Mouse (Mus musculus) forebrain, embryonic 13.5 days (tissue): ENCODE data around the gene Klhl21. TPM values are rescaled to one million over a fixed set of nuclear protein-coding genes. Genes with fewer than 3 reads are reported as not detected.
"Not testable (repeated sequence)": the region's sequence is repeated elsewhere in the genome, so short reads cannot be mapped to it uniquely, and the experiment has no call there.

ENCODE experiments used
- ATAC-seq: fragments of 200-750 bp; cut with Nextera tagmentation; 2 replicates; pipeline ENCODE4 v1.8.0; 2017
- H3K27ac ChIP-seq: fragments of 300-500 bp; sonication (generic); 2 replicates; pipeline ENCODE4 v1.5.1; 2015; ENCODE audit warnings: inconsistent platforms, mild to moderate bottlenecking, moderate library complexity
- H3K27me3 ChIP-seq: fragments of 300-500 bp; sonication (generic); 2 replicates; pipeline ENCODE4 v1.6.1; 2015; ENCODE audit warnings: mild to moderate bottlenecking, inconsistent platforms
- H3K36me3 ChIP-seq: fragments of 300-500 bp; sonication (generic); 2 replicates; pipeline ENCODE4 v1.6.1; 2015; ENCODE audit warnings: mild to moderate bottlenecking, inconsistent platforms; ENCODE audit not compliant: poor library complexity, severe bottlenecking
- H3K4me1 ChIP-seq: fragments of 300-500 bp; sonication (generic); 2 replicates; pipeline ENCODE4 v1.6.1; 2015; ENCODE audit warnings: inconsistent platforms
- H3K4me2 ChIP-seq: fragments of 300-500 bp; sonication (generic); 2 replicates; pipeline ENCODE4 v1.6.1; 2015; ENCODE audit warnings: inconsistent platforms, mild to moderate bottlenecking, moderate library complexity
- H3K4me3 ChIP-seq: fragments of 300-500 bp; sonication (generic); 2 replicates; pipeline ENCODE4 v1.5.1; 2015; ENCODE audit warnings: mild to moderate bottlenecking, inconsistent platforms
- H3K9ac ChIP-seq: fragments of 300-500 bp; sonication (generic); 2 replicates; pipeline ENCODE4 v1.6.1; 2015; ENCODE audit warnings: mild to moderate bottlenecking, inconsistent platforms
- H3K9me3 ChIP-seq: fragments of 300-500 bp; sonication (generic); replicated peaks from 2 replicates; pipeline ENCODE4 v1.6.1; 2016; ENCODE audit warnings: inconsistent platforms
- WGBS: fragments of 180-500 bp; shearing (Covaris S2); methylation state at CpG from one replicate; pipeline ENCODE4 v1.1.7; 2015; 5-methylcytosine and 5-hydroxymethylcytosine counted together
- polyA plus RNA-seq: library from polyadenylated mRNA; unstranded; fragments of >200 nt; fragmentation: Nextera tagmentation; extraction: Ambion mirVana; gene quantifications from 2 replicates; pipeline ENCODE4 v1.2.1, GENCODE M21; 2015

The Klhl21 gene
- polyA plus RNA-seq, 1 experiment from 2014 or later = 3.0 TPM

DNA sequence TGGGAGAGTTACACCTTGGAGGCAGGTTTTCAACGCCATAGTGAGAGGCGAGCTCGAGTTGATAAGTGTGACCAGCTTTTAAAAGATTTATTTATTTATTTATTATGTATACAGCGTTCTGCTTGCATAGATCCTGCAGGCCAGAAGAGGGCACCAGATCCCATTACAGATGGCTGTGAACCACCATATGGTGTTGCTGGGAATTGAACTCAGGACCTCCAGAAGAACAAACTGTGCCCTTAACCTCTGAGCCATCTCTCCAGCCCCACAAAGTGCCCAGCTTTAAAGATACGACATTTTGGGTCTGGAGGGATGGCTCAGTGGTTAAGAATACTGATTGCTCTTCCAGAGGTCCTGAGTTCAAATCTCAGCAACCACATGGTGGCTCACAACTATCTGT is 20.5 kb downstream of the Klhl21 start:
- H3K4me1 ChIP-seq = peaks cover 47% of the 10 kb centered on the region

DNA sequence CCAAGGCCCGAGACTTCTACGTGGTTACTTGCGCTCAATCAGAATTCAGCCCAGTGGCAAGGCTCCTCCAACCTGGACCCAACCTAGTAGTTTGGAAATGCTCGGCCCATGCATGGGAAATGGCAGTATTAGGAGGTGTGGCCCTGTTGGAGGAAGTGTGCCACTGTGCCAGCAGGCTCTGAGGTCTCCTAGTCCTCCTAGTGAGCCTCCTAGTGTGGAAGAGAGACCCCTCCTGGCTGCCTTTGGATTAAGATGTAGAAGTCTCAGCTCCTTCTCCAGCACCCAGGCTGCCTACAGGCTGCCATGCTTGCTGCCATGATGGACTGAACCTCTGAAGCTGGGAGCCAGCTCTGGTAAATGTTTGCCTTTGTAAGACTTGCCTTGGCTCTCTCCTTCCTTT is 21.4 kb downstream of the Klhl21 start:
- Histone ChIP-seq H3K9me3 (no peaks in the 10 kb centered on the region), H3K27me3 (0 out of 2 replicates have a peak, but pooled peaks cover 5% of the 10 kb centered on the region), H3K4me2 (no peak overlapping the region), H3K4me3 (no peak overlapping the region), H3K36me3 (no peaks in the 10 kb centered on the region), H3K9ac (no peak overlapping the region), H3K4me1 (peaks cover 38% of the 10 kb centered on the region), H3K27ac (no peak overlapping the region)
- WGBS = 59% methylated on average over 4 of the region's 4 CpGs
- no peak for ATAC-seq

More for the DNA sequence above, 20.5 kb downstream of the Klhl21 start:
- Histone ChIP-seq H3K9me3 (no peaks in the 10 kb centered on the region), H3K4me2 (peak overlapping the region; percentile 97; the same call in 1 of the 2 replicates), H3K27me3 (0 out of 2 replicates have a peak, but pooled peaks cover 5% of the 10 kb centered on the region), H3K27ac (no peak overlapping the region), H3K9ac (no peak overlapping the region), H3K4me3 (no peak overlapping the region), H3K36me3 (peaks cover 6% of the 10 kb centered on the region; the same call in 1 of the 2 replicates)
- 47% methylated on average over 5 of the region's 5 CpGs for WGBS
- no peak for ATAC-seq

DNA sequence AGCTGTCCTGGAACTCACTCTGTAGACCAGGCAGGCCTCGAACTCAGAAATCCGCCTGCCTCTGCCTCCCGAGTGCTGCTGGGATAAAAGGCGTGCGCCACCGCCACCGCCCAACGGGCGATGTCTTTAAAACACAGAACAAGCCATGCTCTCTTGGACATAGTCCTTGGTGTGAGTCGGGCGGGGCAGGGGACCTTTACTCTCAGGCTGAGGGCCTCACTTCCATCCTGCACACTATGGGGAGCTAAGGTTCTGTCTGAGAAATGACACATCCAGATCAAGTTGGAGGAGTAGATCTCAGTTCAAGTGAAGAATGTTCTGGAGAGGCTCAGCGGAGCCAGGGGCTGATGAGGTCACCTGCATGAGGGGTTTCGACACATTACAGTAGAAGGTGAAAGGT is 24.3 kb downstream of the Klhl21 start:
- H3K4me2 ChIP-seq = no peak overlapping the region
- WGBS = 88% methylated on average over 13 of the region's 13 CpGs
- no peak for ATAC-seq

DNA sequence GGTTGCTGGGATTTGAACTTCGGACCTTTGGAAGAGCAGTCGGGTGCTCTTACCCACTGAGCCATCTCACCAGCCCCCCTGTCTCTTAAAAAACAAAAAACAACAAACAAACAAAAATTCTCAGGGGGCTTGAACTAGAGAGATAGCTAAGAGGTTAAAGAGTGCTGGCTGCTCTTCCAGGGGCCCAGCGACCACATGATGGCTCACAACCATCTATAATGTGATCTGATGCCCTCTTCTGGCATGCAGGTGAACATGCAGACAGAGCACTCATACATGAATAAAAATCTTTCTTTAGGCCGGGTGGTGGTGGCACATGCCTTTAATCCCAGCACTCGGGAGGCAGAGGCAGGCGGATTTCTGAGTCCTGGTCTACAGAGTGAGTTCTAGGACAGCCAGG is 27.9 kb downstream of the Klhl21 start:
- H3K4me1 ChIP-seq = peaks cover 11% of the 10 kb centered on the region
- not testable (repeated sequence) for H3K27me3 ChIP-seq, H3K4me3 ChIP-seq, H3K36me3 ChIP-seq, H3K4me2 ChIP-seq, H3K9me3 ChIP-seq, H3K27ac ChIP-seq, H3K9ac ChIP-seq, ATAC-seq
- WGBS = 87% methylated on average over 6 of the region's 6 CpGs

More for the DNA sequence above, 24.3 kb downstream of the Klhl21 start:
- Histone ChIP-seq H3K9ac (no peak overlapping the region), H3K4me1 (peaks cover 16% of the 10 kb centered on the region), H3K9me3 (no peaks in the 10 kb centered on the region), H3K27me3 (0 out of 2 replicates have a peak, but pooled peaks cover 5% of the 10 kb centered on the region), H3K27ac (no peak overlapping the region), H3K36me3 (no peaks in the 10 kb centered on the region), H3K4me3 (no peak overlapping the region)

DNA sequence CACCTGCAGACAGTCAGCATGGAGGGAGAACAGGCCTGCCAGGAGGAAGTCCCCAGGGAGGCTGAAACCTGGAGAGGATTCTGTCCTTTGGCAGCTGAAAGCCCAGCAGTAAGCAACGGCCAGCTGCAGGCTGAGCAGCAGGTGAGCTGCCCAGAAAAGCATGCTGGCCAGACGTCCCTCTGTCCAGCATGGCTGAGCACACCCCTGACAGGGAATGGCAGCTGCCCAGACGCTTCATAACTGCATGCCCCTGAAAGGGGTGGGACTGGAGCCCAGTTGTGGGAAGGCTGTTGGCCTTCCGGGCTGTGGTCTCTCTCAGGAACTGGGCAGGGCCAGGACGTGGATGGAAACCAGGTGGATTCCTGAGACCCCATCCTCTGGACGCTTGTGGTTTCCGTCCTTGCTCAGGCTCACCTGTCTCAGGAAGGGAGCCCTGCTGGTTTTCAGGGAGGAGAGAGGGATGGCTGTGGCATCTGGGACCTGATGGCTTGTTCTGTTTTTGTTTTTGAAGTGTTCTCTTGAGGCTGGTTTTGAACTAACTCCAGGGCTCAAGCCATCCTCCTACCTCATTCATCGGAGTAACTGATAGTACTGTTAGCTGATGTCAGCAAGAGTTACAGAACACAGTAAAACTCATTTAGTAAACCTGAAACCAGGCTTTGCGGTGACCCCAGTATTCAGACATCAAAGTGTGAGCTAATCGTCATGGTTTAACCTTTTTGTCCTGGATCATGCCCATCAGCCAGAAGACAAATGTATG is 29.8 kb downstream of the Klhl21 start, which contains the start of gene Tas1r1:
Gene Tas1r1, minus strand, starts transcription at position 344 of the 760 bp plus-strand sequence.
- no peak within 1 kb of the TSS for H3K27ac ChIP-seq
- ATAC-seq = peak; percentile 17; the same call in 1 of the 2 replicates
- 49% methylated on average over 10 of the region's 10 CpGs for WGBS
- H3K36me3 ChIP-seq = peaks cover 25% of the 10 kb centered on the region
- H3K27me3 ChIP-seq = no peaks in the 10 kb centered on the region
- peak within 1 kb of the TSS; percentile 93 for H3K4me2 ChIP-seq
- peaks cover 11% of the 10 kb centered on the region for H3K4me1 ChIP-seq
- H3K4me3 ChIP-seq = peak within 1 kb of the TSS; percentile 100
- peak within 1 kb of the TSS; percentile 85 for H3K9ac ChIP-seq
- H3K9me3 ChIP-seq = no peaks in the 10 kb centered on the region

DNA sequence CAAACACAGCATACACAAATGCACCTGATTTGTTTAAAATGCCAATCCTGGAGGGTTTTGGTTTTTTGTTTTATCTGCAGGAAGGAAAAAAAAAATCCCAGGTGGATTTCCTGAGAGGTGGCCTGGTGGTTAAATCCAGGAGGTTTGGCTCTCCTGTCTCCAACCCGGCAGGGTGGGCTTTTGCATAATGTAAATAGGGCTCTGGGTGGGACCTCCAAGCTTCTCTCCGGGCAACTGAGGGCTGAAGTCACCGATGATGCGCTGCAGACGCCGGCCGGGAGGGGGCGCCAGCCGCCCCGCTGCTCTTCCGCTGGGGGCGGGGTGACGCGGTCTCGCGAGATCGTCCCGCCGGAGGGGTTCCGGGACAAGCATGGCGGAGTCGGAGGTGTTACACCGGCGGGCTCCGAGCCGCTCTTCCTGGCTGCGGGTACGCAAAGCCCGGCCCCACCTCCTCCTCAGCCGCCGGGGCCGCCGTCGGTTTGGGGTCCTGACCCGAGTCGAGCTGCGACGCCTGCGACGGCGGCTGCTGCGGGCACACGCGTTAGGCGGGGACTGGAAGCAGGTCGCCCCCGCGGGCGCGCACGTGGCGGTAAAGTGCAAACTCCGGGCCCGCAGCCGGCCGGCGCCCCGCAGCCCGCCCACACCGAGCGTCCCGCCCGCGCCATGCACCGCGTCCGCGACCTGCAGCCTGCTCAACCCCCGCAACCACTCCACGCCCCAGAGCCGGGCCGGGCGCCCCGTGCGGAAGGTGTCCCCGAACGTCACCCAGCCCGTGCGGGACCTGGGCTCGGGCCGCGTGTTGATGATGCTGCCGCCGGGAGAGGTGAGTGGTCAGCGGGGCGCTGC is 30.6 kb downstream of the Klhl21 start, which contains the start of gene Nol9:
Gene Nol9, plus strand, starts transcription at position 337 of the 846 bp plus-strand sequence.
- Histone ChIP-seq H3K27me3 (no peaks in the 10 kb centered on the region), H3K4me2 (peak within 1 kb of the TSS; percentile 93), H3K36me3 (peaks cover 33% of the 10 kb centered on the region), H3K9me3 (no peaks in the 10 kb centered on the region), H3K4me3 (peak within 1 kb of the TSS; percentile 100), H3K4me1 (peaks cover 11% of the 10 kb centered on the region), H3K9ac (peak within 1 kb of the TSS; percentile 85), H3K27ac (no peak within 1 kb of the TSS)
- under 1% methylated on average over 74 of the region's 86 CpGs for WGBS
- peak; percentile 94 for ATAC-seq

DNA sequence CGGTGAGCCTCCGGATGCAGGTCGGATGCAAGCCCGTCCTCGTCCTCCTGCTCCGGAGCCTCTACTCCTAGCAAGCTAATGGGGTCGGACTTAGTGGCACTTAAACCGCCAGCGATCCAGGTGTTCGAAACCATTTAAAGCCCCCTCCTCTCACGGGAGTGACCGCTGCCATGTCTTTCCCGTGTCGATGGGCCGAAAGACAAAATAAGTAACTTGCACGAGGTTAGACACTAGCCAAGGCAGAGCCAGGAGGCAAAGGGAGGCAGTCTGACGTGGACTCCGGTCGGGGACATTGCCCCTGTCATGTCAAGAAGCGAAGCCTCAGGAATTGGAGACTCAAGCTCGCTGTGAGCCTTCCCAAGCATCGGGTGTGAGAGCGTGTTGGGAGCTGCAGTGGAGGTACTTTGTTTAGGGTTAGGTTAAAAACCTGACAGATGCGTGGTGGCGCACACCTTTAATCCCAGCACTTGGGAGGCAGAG is 31.3 kb downstream of the Klhl21 start:
- 0 out of 2 replicates have a peak, but pooled peaks have one; percentile 5 for ATAC-seq
- peak overlapping the region; percentile 85 for H3K9ac ChIP-seq

DNA sequence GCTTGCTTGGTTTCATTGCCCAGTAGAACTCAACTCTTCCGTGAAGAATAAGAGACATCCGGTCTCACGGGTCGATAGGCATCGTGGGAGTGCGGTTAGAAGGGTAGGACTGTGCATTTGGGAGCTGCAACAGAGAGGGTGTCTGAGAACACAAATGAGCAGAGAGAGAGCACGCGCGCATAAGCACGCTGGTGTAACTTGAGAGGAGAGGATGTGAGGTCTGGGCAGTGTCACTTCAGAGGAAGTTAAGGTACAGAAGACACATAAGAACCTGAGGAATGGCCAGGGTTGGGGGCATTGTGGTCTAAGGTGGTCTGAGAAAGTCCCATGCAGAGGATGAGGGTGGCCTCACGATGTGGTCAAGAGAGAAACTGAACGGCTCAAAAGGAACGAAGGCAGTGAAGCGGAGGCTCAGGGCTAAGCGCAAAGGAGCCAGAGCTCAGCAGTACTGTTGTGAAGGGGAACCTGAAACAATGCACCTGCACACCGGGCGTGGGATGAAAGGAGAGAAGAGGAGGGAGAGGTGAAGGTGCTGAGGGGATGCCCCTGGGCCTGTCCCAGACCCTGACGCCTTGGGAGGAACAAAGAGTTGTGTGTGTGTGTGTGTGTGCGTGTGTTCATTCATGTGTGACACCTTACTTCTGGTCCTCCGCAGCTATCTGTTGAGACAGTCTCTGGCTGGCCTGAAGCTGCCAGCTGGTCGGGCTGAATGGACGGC is 33.5 kb downstream of the Klhl21 start:
- H3K27ac ChIP-seq = no peak overlapping the region
- no peaks in the 10 kb centered on the region for H3K9me3 ChIP-seq
- H3K4me3 ChIP-seq = no peak overlapping the region
- H3K27me3 ChIP-seq = no peaks in the 10 kb centered on the region
- no peak overlapping the region for H3K9ac ChIP-seq
- H3K4me2 ChIP-seq = no peak overlapping the region
- 96% methylated on average over 22 of the region's 22 CpGs for WGBS
- H3K36me3 ChIP-seq = peaks cover 62% of the 10 kb centered on the region
- peaks cover 11% of the 10 kb centered on the region for H3K4me1 ChIP-seq
- ATAC-seq = no peak

More for the DNA sequence above, 31.3 kb downstream of the Klhl21 start:
- Histone ChIP-seq H3K27me3 (no peaks in the 10 kb centered on the region), H3K27ac (no peak overlapping the region), H3K4me3 (peak overlapping the region; percentile 100), H3K9me3 (no peaks in the 10 kb centered on the region), H3K4me1 (peaks cover 11% of the 10 kb centered on the region), H3K4me2 (peak overlapping the region; percentile 93), H3K36me3 (peaks cover 40% of the 10 kb centered on the region)
- 5% methylated on average over 25 of the region's 25 CpGs for WGBS

DNA sequence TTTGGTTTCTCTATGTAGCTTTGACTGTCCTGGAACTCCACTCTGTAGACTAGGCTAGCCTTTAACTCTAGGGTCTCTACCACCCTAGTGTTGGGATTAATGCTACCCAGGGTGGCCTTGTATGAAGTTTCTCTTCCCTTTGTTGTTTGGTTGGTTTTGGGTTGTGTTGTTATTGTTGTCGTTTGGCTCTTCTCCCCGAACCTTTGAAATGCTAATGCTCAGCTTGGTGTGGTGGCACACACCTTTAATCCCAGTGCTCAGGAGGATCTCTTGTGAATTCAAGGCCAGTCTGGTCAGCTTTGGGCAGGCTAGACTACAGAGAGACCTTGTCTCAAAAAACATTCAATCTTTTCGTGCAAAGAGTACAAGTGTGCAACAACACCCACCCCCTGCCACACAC is 34.6 kb downstream of the Klhl21 start:
- no peaks in the 10 kb centered on the region for H3K27me3 ChIP-seq
- H3K4me3 ChIP-seq = no peak overlapping the region
- WGBS = 84% methylated on average over 3 of the region's 3 CpGs
- peaks cover 11% of the 10 kb centered on the region for H3K4me1 ChIP-seq
- no peak overlapping the region for H3K9ac ChIP-seq
- no peak overlapping the region for H3K27ac ChIP-seq
- H3K36me3 ChIP-seq = peaks cover 73% of the 10 kb centered on the region
- no peaks in the 10 kb centered on the region for H3K9me3 ChIP-seq
- no peak overlapping the region for H3K4me2 ChIP-seq
- no peak for ATAC-seq

DNA sequence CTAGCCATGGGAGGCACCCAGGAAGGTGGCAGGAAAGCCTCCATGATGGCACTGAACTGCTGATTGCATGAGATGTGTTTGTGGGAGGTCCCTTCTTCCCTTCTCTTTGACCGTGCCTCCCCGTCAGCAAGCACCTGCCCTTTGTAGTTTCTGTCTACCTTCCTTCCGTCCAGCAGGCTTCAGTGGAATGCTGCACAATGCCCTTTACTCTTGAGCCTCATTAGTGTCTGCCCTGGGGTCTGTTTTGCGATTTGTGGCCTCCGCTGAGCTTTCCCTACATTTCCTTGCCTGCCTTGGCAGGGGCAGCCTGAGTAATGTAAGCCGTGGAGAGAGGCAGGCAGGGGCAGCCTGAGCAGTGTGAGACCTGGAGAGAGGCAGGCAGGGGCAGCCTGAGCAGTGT is 36.0 kb downstream of the Klhl21 start:
- peaks cover 85% of the 10 kb centered on the region for H3K36me3 ChIP-seq

DNA sequence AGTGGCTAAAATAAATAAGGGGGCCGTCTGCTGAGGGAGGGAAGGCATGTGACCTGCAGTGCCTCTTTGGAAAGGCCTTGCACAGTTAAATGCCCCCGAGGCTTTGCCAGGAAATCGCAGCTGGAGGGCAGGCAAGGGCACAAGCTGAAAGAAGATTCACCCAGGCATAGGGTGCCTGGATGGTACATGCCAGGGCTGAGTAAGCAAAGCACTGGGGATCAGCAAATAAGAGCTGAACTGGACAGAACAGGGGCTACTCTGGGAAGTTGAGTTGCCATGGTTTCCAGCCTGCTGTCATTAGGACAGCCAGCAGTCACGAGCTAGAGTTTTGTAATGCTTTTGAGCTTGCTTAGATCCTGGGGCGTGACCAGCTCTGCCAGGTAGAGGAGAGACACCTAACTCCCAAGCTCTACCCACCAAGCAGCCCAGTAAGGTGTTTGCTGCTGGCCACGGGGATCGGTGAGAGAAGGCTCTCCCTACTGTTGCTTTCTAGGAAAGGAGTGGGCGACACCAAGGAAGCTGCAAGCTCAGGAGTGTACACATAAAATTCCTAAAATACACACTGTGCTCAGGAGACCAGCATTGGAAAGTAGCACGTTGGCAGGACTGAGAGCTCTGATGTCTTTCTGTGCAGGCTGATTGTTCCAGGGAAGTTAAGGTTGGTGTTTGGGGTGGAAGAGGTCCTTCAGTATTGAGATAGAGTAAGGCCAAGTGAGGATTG is 53.9 kb downstream of the Klhl21 start:
- no peak overlapping the region for H3K9ac ChIP-seq
- H3K4me3 ChIP-seq = no peak overlapping the region
- no peaks in the 10 kb centered on the region for H3K27me3 ChIP-seq
- peaks cover 43% of the 10 kb centered on the region for H3K36me3 ChIP-seq
- H3K27ac ChIP-seq = no peak overlapping the region
- no peak overlapping the region for H3K4me2 ChIP-seq
- 81% methylated on average over 9 of the region's 9 CpGs for WGBS
- H3K4me1 ChIP-seq = no peaks in the 10 kb centered on the region
- no peak for ATAC-seq
- no peaks in the 10 kb centered on the region for H3K9me3 ChIP-seq

More for the DNA sequence above, 36.0 kb downstream of the Klhl21 start:
- no peak overlapping the region for H3K9ac ChIP-seq
- no peak for ATAC-seq
- no peak overlapping the region for H3K27ac ChIP-seq
- no peaks in the 10 kb centered on the region for H3K9me3 ChIP-seq
- 75% methylated on average over 6 of the region's 6 CpGs for WGBS
- H3K4me2 ChIP-seq = no peak overlapping the region
- H3K27me3 ChIP-seq = no peaks in the 10 kb centered on the region
- H3K4me1 ChIP-seq = peaks cover 11% of the 10 kb centered on the region
- H3K4me3 ChIP-seq = no peak overlapping the region
